Mouse (Mus musculus) stomach, postnatal 0 days (tissue): ENCODE measurements around the gene Mrpl48. TPM values are rescaled to one million over a fixed set of nuclear protein-coding genes. Genes with fewer than 3 reads are reported as not detected.
A peak's percentile ranks its signal among the peaks of the same experiment; 100 is the strongest.

ENCODE experiments used
- ATAC-seq: fragments of 200-750 bp; cut with Nextera tagmentation; 2 replicates; pipeline ENCODE4 v1.8.0; 2017; ENCODE audit not compliant: low FRiP score, low TSS enrichment
- DNase-seq: peaks from one replicate; pipeline ENCODE4 v3.0.0-alpha.2; 2016; ENCODE audit warnings: low spot score
- H3K27ac ChIP-seq: fragments of 300-500 bp; sonication (generic); replicated peaks from 2 replicates; pipeline ENCODE4 v1.5.1; 2014; ENCODE audit warnings: mild to moderate bottlenecking, control low read depth
- H3K27me3 ChIP-seq: fragments of 300-500 bp; sonication (generic); 2 replicates; pipeline ENCODE4 v1.6.1; 2014; ENCODE audit warnings: low read length; ENCODE audit not compliant: control insufficient read depth, insufficient read depth
- H3K36me3 ChIP-seq: fragments of 300-500 bp; sonication (generic); 2 replicates; pipeline ENCODE4 v1.6.1; 2014; ENCODE audit warnings: low read length, mixed read lengths; ENCODE audit not compliant: control insufficient read depth, insufficient read depth
- H3K4me1 ChIP-seq: fragments of 300-500 bp; sonication (generic); replicated peaks from 2 replicates; pipeline ENCODE4 v1.6.1; 2014; ENCODE audit warnings: antibody characterized with exemption; ENCODE audit not compliant: control insufficient read depth, insufficient read depth
- H3K4me2 ChIP-seq: fragments of 300-500 bp; sonication (generic); replicated peaks from 2 replicates; pipeline ENCODE4 v1.6.1; 2014; ENCODE audit warnings: low read depth, mild to moderate bottlenecking, control low read depth, moderate library complexity
- H3K4me3 ChIP-seq: fragments of 300-500 bp; sonication (generic); 2 replicates; pipeline ENCODE4 v1.5.1; 2014; ENCODE audit warnings: low read depth, low read length, control low read depth
- H3K9ac ChIP-seq: fragments of 300-500 bp; sonication (generic); 2 replicates; pipeline ENCODE4 v1.6.1; 2014; ENCODE audit warnings: mild to moderate bottlenecking, low read length, control low read depth, mixed read lengths
- H3K9me3 ChIP-seq: fragments of 300-500 bp; sonication (generic); 2 replicates; pipeline ENCODE4 v1.6.1; 2016; ENCODE audit warnings: low read length; ENCODE audit not compliant: control insufficient read depth
- CTCF ChIP-seq: IDR thresholded peaks from 2 replicates; pipeline ENCODE4 v1.5.1; 2016; ENCODE audit warnings: antibody characterized with exemption, low read depth, mild to moderate bottlenecking, moderate library complexity
- EP300 ChIP-seq: optimal IDR thresholded peaks from 2 replicates; pipeline ENCODE3; 2016; ENCODE audit warnings: antibody characterized with exemption
- whole genome bisulfite sequencing: fragments of 180-500 bp; shearing (Covaris S2); extraction: QIAGEN DNeasy Blood & Tissue Kit; methylation state at CpG from one replicate; pipeline ENCODE4 v1.1.7; 2014; 5-methylcytosine and 5-hydroxymethylcytosine counted together
- polyA plus RNA-seq: library from polyadenylated mRNA; unstranded; fragments of >200 nt; fragmentation: Nextera tagmentation; extraction: Ambion mirVana; gene quantifications from 2 replicates; pipeline ENCODE4 v1.2.1, GENCODE M21; 2015

The Mrpl48 gene
- polyA plus RNA-seq, 1 experiment from 2014 or later, result 77.0 TPM

DNA sequence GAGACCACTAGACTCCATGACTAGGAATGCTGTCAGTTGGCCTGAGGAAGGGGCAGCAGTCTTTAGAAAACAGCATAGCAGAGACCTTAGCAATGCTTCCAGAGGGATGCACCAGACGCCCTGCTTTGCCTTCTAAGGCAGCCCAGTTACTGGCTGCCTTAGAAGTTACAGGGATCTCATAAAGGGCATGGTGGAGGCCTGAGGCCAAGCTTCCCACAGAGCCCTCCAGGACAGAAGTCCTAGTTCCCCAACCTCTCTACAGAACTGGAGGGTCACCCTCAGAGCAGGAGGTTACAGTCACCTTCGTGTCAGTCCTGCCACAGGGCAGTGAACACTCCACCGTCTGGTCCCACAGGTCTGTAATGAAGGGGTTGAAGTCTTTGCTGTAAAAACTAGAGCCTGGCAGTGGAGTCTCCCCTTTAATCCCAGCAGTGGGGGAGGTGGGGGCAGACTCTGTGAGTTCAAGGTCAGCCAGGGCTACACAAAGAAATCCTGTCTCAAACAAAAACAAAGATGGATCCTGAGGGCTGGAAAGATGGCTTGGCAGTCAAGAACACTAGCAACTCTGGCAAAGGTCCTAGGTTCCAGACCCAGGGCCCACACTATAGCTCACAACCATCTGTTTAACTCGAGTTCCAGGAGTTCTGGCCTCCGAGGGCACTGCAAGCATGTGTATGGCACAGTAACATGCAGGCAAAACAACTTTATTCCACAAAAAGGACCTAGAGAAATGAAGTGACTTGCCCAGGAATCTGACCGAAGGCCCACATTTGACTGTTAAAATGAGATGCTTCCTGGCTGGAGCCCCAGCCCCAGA, 106.9 kb downstream of the Mrpl48 start:
- Histone ChIP-seq H3K4me2 (no peak overlapping the region), H3K9me3 (no peaks in the 10 kb centered on the region), H3K36me3 (peaks cover 21% of the 10 kb centered on the region; the same call in 1 of the 2 replicates), H3K9ac (no peak overlapping the region), H3K27ac (no peak overlapping the region), H3K4me1 (peaks cover 3% of the 10 kb centered on the region), H3K4me3 (no peak overlapping the region), H3K27me3 (no peaks in the 10 kb centered on the region)
- no peak for ATAC-seq
- WGBS, result 68% methylated on average over 6 of the region's 6 CpGs
- no peak for DNase-seq
- no peak for TF ChIP-seq EP300
- TF ChIP-seq CTCF, result no peak

GRCm38 (mm10) chr7:100500276-100500977, 107.7 kb downstream of the Mrpl48 start:
- no peak overlapping the region for H3K4me3 ChIP-seq
- WGBS, result 57% methylated on average over 16 of the region's 16 CpGs
- peaks cover 7% of the 10 kb centered on the region for H3K4me1 ChIP-seq
- DNase-seq (no peak), ATAC-seq (no peak)
- H3K4me2 ChIP-seq, result no peak overlapping the region
- H3K36me3 ChIP-seq, result peaks cover 21% of the 10 kb centered on the region; the same call in 1 of the 2 replicates
- H3K27ac ChIP-seq, result no peak overlapping the region
- H3K9ac ChIP-seq, result no peak overlapping the region
- H3K9me3 ChIP-seq, result no peaks in the 10 kb centered on the region
- H3K27me3 ChIP-seq, result no peaks in the 10 kb centered on the region
- TF ChIP-seq CTCF (no peak), EP300 (no peak)

GRCm38 (mm10) chr7:100499465-100499864, 108.6 kb downstream of the Mrpl48 start:
- Histone ChIP-seq H3K9me3 (no peaks in the 10 kb centered on the region), H3K27ac (no peak overlapping the region), H3K4me1 (peaks cover 7% of the 10 kb centered on the region), H3K9ac (no peak overlapping the region), H3K27me3 (no peaks in the 10 kb centered on the region), H3K36me3 (peaks cover 21% of the 10 kb centered on the region; the same call in 1 of the 2 replicates), H3K4me2 (no peak overlapping the region), H3K4me3 (no peak overlapping the region)
- TF ChIP-seq CTCF (no peak), EP300 (no peak)
- DNase-seq, result no peak
- ATAC-seq, result no peak

DNA sequence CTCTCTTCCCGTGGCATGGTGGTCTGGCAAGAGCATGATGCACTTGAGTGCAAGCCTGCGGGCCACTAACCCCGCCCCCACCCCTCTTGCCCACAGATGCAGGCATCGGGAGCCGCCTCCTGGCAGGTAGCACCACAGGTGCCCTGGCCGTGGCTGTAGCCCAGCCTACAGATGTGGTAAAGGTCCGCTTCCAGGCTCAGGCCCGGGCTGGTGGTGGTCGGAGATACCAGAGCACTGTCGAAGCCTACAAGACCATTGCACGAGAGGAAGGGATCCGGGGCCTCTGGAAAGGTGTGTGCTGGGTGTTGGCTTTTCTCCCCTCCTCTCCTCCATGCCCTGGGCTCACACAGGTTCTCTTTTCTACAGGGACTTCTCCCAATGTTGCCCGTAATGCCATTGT, 110.1 kb downstream of the Mrpl48 start:
- no peak overlapping the region for H3K4me3 ChIP-seq
- no peak overlapping the region for H3K27ac ChIP-seq
- H3K27me3 ChIP-seq, result no peaks in the 10 kb centered on the region
- peaks cover 7% of the 10 kb centered on the region for H3K4me1 ChIP-seq
- DNase-seq (no peak), ATAC-seq (no peak)
- peaks cover 21% of the 10 kb centered on the region; the same call in 1 of the 2 replicates for H3K36me3 ChIP-seq
- WGBS, result 90% methylated on average over 13 of the region's 13 CpGs
- no peak overlapping the region for H3K9ac ChIP-seq
- TF ChIP-seq CTCF (no peak), EP300 (no peak)
- H3K9me3 ChIP-seq, result no peaks in the 10 kb centered on the region
- no peak overlapping the region for H3K4me2 ChIP-seq

DNA sequence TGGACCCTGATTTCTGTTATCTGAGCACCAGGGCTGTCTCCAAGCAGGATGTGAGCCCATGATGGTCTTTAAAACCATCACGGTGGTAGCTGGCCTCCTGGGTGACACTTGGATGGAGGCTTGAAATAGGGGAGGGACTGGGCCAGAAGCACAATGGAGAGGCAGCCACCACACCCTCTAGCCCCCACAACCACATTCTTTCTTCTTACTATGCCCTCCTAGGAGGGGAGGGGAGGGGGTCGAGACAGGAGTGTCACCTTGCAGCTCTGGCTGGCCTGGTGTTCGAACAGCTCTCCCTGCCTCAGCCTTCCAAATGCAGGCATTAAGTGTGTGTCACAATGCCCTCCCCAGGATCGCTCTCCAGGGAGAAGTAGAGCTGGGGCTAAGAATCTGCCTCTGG, 110.7 kb downstream of the Mrpl48 start:
- H3K4me2 ChIP-seq, result no peak overlapping the region
- DNase-seq (no peak), ATAC-seq (no peak)
- H3K27me3 ChIP-seq, result no peaks in the 10 kb centered on the region
- H3K4me3 ChIP-seq, result no peak overlapping the region
- peaks cover 21% of the 10 kb centered on the region; the same call in 1 of the 2 replicates for H3K36me3 ChIP-seq
- peaks cover 7% of the 10 kb centered on the region for H3K4me1 ChIP-seq
- no peaks in the 10 kb centered on the region for H3K9me3 ChIP-seq
- H3K9ac ChIP-seq, result no peak overlapping the region
- H3K27ac ChIP-seq, result no peak overlapping the region
- 70% methylated on average over 4 of the region's 4 CpGs for WGBS
- TF ChIP-seq EP300 (no peak), CTCF (no peak)

- Histone ChIP-seq H3K9me3 (no peaks in the 10 kb centered on the region), H3K4me3 (no peak overlapping the region), H3K4me1 (peaks cover 7% of the 10 kb centered on the region), H3K27me3 (no peaks in the 10 kb centered on the region), H3K4me2 (peak overlapping the region; percentile 11), H3K36me3 (peaks cover 21% of the 10 kb centered on the region; the same call in 1 of the 2 replicates), H3K9ac (no peak overlapping the region), H3K27ac (no peak overlapping the region)
- DNase-seq, result no peak
- no peak for TF ChIP-seq CTCF
- TF ChIP-seq EP300, result no peak
- 96% methylated on average over 9 of the region's 9 CpGs for WGBS
- no peak for ATAC-seq
These were observed 111.3 kb downstream of the Mrpl48 start for GRCm38 (mm10) chr7:100496791-100497190.
